Mouse (Mus musculus) Patski (cell line): ENCODE data around the gene 4933405L10Rik. TPM values are rescaled to one million over a fixed set of nuclear protein-coding genes. Genes with fewer than 3 reads are reported as not detected.

Experiments used
- ATAC-seq: fragments of 100-300 bp; one replicate; pipeline ENCODE4 v1.8.0; 2021
- CTCF ChIA-PET: fragments of 350-600 bp; sonication (Branson Sonifier 250); formaldehyde crosslinking; loops from one replicate; lab custom pipeline; 2022; ENCODE audit warnings: inconsistent platforms; lab: Charles Lee
- POLR2A ChIA-PET: fragments of 350-600 bp; sonication (Branson Sonifier 250); formaldehyde crosslinking; loops from one replicate; lab custom pipeline; 2022; ENCODE audit warnings: antibody characterized with exemption, inconsistent platforms; lab: Charles Lee
- DNase-seq: peaks from one replicate; pipeline ENCODE4 v3.0.0-alpha.2; 2011; ENCODE audit warnings: low read depth, low spot score
- H3K27me3 ChIP-seq: fragments of 371-371 bp; one replicate; pipeline ENCODE4 v1.5.1; 2021
- CTCF ChIP-seq: fragments of 100-300 bp; IDR thresholded peaks from one replicate; pipeline ENCODE4 v1.5.1; 2021
- in situ Hi-C: fragments of 300-500 bp; cut with MboI; formaldehyde crosslinking; loops from 3 replicates; pipeline ENCODE4 v1.11.1; 2018; ENCODE audit warnings: low pct_unique_long_range_greater_than_20kb, mixed read lengths
- polyA plus RNA-seq: library from polyadenylated mRNA; unstranded; gene quantifications from one replicate; pipeline ENCODE4 v1.2.3, GENCODE M21; 2021

Gene 4933405L10Rik
- polyA plus RNA-seq, 1 experiment from 2014 or later, result 1.0 TPM

DNA sequence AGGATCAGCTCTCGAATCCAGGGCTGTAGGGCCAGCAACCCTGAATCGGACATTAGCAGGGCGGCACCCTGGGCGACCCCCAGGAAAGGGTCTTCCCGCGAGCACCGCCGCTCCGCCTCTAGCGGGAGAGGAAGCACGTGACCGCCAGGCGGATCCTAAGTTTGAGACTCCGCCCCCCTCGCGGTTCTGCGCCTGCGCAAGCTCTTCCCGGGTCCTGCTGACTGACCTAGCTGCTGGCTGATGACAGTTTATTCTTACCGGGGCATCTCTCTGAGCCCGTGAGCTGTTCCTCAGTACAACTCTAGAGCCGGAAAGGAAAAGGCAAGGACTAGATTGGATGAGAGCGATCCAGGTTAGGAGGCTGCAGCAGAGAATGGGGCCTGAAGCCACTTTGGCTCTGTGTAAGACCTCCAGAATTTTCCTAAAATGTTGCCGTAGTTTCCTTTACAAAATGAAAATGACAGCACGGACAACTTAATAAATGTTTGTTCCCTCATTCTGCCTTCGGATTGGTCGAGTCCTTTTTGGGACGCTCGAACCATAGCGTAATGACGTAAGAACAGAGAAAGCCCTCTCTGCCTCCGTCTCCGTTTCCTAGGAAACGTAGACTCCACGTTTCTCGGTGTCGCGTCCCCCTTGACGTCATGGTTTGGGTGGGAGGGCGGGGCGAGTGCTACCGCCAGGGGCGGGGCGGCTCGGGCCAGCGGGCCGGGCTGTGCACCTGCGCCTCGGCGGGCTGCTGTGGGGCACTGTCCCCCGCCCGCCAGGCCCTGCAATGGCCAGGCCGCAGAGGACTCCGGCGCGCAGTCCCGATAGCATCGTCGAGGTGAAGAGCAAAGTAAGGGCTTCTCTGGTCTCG lies 6.3 kb upstream of the 4933405L10Rik start, which contains the start of the genes Acd and Pard6a:
Acd (minus strand) TSS at position 137 of the 859 bp plus-strand sequence.
Pard6a (plus strand) TSS at position 183 of the 859 bp plus-strand sequence.
- POLR2A ChIA-PET, result interaction anchor here (0.6 to 1.3 kb wide), 2 partner anchors 95 to 309 kb away, joined by 4 to 5 read pairs; no protein-coding TSS in a partner anchor
- H3K27me3 ChIP-seq, result no peaks in the 10 kb centered on the region
- TF ChIP-seq CTCF, result no peak
- in situ Hi-C loops, result no loop called here
- ATAC-seq (peak; percentile 57), DNase-seq (peak; percentile 78)
- CTCF ChIA-PET, result interaction anchor here (1.0 kb wide), 1 partner anchor 33 kb away, joined by 3 read pairs; no protein-coding TSS in a partner anchor

DNA sequence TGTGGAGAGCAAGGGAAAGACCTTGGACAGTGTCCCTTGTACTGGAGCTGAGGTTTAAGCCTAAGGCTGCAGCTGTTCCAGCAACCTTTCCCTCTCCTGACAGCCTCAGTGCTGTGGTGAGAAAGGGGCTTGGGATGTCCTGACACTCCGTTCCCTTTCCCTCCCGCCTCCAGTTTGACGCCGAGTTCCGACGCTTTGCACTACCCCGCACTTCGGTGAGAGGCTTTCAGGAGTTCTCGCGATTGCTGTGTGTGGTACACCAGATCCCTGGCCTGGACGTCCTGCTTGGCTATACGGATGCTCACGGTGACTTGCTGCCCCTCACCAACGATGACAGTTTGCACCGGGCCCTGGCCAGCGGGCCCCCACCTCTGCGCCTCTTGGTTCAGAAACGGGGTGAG lies 5.5 kb upstream of the 4933405L10Rik start:
- TF ChIP-seq CTCF, result no peak
- POLR2A ChIA-PET, result no interaction called here

DNA sequence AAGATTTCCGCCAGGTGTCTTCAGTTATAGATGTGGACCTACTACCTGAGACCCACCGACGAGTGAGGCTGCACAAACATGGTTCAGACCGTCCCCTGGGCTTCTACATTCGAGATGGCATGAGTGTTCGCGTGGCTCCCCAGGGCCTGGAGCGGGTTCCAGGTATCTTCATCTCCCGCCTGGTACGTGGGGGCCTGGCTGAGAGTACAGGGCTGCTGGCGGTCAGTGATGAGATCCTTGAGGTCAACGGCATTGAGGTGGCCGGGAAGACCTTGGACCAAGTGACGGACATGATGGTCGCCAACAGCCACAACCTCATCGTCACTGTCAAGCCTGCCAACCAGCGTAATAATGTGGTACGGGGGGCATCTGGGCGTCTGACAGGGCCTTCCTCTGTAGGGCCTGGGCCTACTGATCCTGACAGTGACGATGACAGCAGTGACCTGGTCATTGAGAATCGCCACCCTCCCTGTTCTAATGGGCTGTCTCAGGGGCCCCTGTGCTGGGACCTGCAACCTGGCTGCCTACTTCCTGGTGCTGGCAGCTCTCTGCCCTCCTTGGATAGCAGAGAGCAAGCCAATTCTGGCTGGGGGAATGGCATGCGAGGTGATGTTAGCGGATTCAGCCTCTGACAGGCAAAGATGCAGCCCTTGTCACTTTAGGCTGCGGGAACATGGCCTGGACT lies 4.6 kb upstream of the 4933405L10Rik start:
- ChIA-PET POLR2A (no interaction called here), CTCF (interaction anchor here (1.4 kb wide), 1 partner anchor 139 kb away, joined by 3 read pairs; no protein-coding TSS in a partner anchor)
- TF ChIP-seq CTCF, result no peak
- in situ Hi-C loops, result no loop called here
- DNase-seq, result no peak
- ATAC-seq, result no peak
- no peaks in the 10 kb centered on the region for H3K27me3 ChIP-seq

More for the DNA sequence above, 5.5 kb upstream of the 4933405L10Rik start:
- no peak for DNase-seq
- CTCF ChIA-PET, result no interaction called here
- H3K27me3 ChIP-seq, result no peaks in the 10 kb centered on the region
- ATAC-seq, result peak; percentile 32
- in situ Hi-C loops, result no loop called here

DNA sequence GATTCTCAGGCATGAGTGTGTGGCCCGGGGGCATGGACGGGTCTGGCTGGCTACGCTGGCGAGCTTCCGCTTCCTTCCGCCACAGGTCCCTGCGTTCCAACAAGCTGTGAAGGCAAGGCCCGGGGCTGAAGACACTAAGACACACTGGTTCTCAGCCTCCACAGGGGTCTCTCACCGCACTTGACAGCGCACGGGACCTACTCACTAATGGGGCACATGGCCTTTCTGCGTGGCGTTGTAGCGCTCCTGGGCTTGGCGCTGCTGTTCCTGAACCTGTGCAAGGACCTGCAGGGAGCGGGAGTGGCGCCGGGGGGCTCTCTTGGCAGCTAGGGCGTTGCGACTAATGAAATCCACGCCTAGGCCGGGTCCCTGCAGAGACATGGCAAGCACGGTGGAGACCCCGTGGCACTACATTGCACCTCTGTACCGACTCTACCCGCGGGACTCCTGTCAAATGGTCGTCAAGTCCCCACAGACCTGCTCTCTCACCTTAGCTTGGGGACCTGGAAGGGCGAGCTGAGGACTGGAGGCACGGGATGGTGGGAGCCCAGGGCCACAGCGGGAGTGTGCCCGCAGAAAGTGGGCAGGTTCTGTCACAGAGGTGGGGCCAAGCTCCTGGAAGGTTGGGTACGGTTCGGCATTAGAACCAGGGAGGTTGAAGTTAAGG lies 3.2 kb upstream of the 4933405L10Rik start:
- no peak for TF ChIP-seq CTCF
- in situ Hi-C loops, result no loop called here
- ChIA-PET CTCF (interaction anchor here (1.4 to 1.5 kb wide), 2 partner anchors 10 to 140 kb away, joined by 3 to 4 read pairs; no protein-coding TSS in a partner anchor), POLR2A (no interaction called here)
- H3K27me3 ChIP-seq, result no peaks in the 10 kb centered on the region
- ATAC-seq, result no peak
- DNase-seq, result no peak

DNA sequence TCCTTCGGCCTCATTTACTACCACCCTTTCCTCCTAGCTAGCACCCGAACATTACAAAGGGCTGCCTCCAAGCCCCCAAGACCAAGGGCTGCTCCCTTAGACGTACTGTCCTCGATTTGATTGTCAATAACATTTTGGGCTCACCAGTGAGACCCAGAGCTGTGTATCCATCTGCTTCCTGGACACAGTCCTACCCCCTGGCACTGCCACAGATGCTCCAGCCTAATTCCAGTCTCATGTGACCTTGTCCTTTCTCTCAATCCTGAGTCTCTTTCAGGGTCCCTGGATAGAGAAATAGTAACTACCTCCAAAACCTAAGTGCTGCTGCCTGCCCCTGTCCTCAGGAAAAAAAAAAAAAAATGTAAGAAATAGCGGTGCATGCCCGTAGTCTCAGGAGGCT lies 2.5 kb upstream of the 4933405L10Rik start:
- no peak for DNase-seq
- in situ Hi-C loops, result no loop called here
- ChIA-PET POLR2A (interaction anchor here (0.7 kb wide), 1 partner anchor 12 kb away, joined by 3 read pairs; no protein-coding TSS in a partner anchor), CTCF (interaction anchor here (1.5 kb wide), 1 partner anchor 9 kb away, joined by 4 read pairs; no protein-coding TSS in a partner anchor)
- no peak for ATAC-seq
- TF ChIP-seq CTCF, result no peak
- H3K27me3 ChIP-seq, result no peaks in the 10 kb centered on the region

DNA sequence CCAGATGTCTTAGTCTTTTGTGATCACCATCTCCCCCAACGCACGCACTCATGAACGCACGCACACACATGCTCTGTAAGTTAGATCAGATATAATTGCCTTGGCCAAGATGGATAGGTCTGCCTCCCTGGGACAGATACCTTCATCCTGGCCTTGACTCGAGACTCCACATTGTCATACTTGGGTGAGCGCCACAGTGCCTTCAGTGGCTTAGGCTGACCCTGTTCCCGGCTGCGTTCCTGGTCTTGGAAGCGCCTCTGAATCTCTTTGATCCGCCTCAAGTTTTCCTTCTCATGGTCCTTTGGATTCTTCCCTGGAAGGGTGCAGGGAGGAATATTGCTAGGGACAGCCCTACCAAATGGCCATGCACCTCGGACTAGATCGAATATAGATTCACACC lies 1.0 kb upstream of the 4933405L10Rik start:
- DNase-seq (no peak), ATAC-seq (no peak)
- CTCF ChIA-PET, result no interaction called here
- POLR2A ChIA-PET, result no interaction called here
- no peak for TF ChIP-seq CTCF
- no peaks in the 10 kb centered on the region for H3K27me3 ChIP-seq
- in situ Hi-C loops, result no loop called here

DNA sequence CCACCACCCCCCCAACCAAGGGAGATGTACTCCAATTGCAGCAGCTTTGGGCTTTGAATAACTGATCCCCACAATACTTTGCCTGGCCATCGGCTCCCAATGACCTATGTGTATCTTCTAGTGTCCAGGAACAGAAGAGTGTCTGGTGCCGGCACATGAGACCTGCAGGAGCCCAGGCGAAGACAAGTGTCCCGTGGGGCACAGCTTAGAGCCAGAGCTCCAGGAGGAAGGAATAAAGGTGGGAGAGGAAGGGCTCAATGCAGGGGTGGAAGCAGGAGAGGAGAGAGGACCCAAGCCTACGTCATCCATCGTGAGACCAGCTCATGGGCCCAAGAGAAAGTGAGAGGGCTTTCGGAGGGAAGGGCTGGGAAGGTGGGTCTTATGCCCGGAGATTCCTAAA lies 1.2 kb downstream of the 4933405L10Rik start:
- H3K27me3 ChIP-seq, result no peaks in the 10 kb centered on the region
- in situ Hi-C loops, result no loop called here

DNA sequence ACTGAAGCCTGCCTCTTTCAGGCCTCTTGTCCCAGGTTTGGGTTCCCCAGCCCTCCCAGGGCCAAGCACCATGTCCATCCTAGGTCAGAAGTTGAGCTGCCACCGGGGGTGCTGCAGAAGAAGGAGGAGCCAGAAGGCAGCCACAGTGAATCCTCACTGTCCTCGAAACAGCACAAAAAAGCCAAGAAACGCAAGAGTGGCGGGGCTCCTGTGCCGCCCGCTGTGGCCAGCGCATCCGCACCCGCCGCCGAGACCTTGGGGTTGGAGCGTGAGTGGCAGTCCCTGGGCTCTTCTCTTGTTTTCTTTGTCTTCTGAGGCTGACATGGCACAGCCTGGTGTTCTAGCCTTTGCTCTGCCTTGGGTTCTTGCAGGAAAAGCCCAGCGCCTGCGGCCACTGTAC lies 1.9 kb downstream of the 4933405L10Rik start:
- no peak for DNase-seq
- TF ChIP-seq CTCF, result no peak
- in situ Hi-C loops, result no loop called here
- POLR2A ChIA-PET, result no interaction called here
- H3K27me3 ChIP-seq, result no peaks in the 10 kb centered on the region
- CTCF ChIA-PET, result interaction anchor here (1.0 kb wide), 1 partner anchor 79 kb away, joined by 3 read pairs; no protein-coding TSS in a partner anchor
- ATAC-seq, result no peak

More for the DNA sequence above, 1.2 kb downstream of the 4933405L10Rik start:
- POLR2A ChIA-PET, result interaction anchor here (0.6 kb wide), 1 partner anchor 88 kb away, joined by 4 read pairs; no protein-coding TSS in a partner anchor
- no peak for TF ChIP-seq CTCF
- CTCF ChIA-PET, result interaction anchor here (0.9 to 1.0 kb wide), 2 partner anchors 62 to 80 kb away, joined by 3 read pairs; no protein-coding TSS in a partner anchor
- DNase-seq (no peak), ATAC-seq (no peak)

DNA sequence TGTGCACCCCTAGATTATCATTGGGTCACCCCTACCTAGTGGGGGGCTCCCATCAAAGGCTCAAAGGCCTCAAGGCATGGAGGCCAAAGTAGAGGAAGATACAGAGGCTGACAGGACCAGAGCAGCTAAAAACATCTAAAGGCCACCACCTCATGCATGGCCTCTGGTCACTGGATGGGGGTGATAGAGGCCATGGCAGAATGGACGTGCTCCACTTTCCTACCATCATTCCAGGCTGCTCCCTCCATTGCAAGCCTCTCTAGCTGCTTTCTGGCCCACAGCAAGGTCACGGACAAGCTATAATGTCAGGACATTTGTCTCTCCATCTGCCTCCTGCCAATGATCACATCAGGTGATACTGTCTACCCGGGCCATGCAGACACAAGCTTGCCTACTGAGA lies 4.8 kb downstream of the 4933405L10Rik start:
- TF ChIP-seq CTCF, result no peak
- in situ Hi-C loops, result loop anchor here (5.0 to 10.0 kb wide), 2 partner anchors 75 to 223 kb away; partner anchors contain the start of genes Ctrl and Psmb10
- POLR2A ChIA-PET, result no interaction called here
- no peaks in the 10 kb centered on the region for H3K27me3 ChIP-seq
- CTCF ChIA-PET, result no interaction called here
- DNase-seq (no peak), ATAC-seq (no peak)
